Mouse (Mus musculus): Measurements from ENCODE around the gene Lctl.

DNA sequence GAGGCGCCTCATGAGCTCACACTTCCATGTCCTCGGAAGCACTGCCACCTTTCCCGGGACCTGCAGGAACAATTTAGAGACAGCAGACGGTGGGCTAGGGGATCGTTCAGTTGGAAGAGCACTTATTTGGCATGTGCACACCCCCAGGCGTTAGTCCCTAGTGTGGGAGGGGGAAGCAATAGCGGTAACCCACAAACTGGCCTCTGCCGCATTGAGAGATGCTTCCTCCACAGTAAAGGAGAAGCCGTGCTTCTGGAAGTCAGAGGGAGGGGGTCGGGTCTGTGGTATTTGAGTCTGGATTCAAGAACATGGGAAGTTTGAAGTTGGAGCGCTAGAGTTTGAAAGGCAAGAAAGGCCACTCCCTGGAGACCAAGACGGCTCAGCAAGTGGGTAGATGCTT lies 9.2 kb downstream of the Lctl start:
- TF ChIP-seq CTCF (IDR thresholded peaks at IDR 0.05; ENCODE audit: control insufficient read depth, insufficient read depth, low read length) = no peak
- TF ChIP-seq POLR2A (IDR thresholded peaks at IDR 0.05; ENCODE audit: borderline replicate concordance, control insufficient read depth, low read depth, low read length) = no peak

Data from bone marrow, adult 2 months (tissue).